Mouse (Mus musculus) common myeloid progenitor, adult 5-6 weeks (primary cell): ENCODE measurements around the gene 4933402N03Rik. TPM values are rescaled to one million over a fixed set of nuclear protein-coding genes. Genes with fewer than 3 reads are reported as not detected.

Experiments used
- ATAC-seq: replicated peaks from 2 replicates; pipeline ENCODE4 v1.8.0; 2016; ENCODE audit warnings: low read depth, mild to moderate bottlenecking, moderate TSS enrichment, inconsistent platforms; ENCODE audit not compliant: poor library complexity, severe bottlenecking
- total RNA-seq: library from RNA; stranded (forward); fragments of 200-1000, 187-1606 nt; gene quantifications from 2 replicates; pipeline ENCODE4 v1.2.3, GENCODE M21; 2017

4933402N03Rik gene
- total RNA-seq = not detected in 2 replicates

- ATAC-seq = no peak
These were observed at the start of gene 4933402N03Rik for GRCm38 (mm10) chr7:131146214-131146613. 4933402N03Rik (minus strand) TSS chr7:131146314.

DNA sequence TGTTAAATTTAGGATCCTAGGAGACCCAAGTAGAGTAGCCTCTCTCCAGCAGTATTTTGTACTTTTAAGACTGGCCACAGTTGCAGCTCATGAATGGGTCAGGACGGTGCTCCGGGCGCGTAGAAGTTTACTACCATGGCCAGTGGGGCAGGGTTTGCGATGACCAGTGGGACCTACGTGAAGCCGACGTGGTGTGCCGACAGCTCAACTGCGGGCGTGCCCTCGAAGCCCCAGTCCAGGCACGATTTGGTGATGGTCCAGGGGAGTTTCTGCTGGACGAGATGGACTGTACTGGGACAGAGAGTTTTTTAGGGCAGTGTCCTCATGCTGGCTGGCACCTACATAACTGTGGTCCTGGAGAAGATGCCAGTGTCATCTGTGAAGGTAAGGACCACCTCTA is 41.9 kb upstream of the 4933402N03Rik start:
- no peak for ATAC-seq

DNA sequence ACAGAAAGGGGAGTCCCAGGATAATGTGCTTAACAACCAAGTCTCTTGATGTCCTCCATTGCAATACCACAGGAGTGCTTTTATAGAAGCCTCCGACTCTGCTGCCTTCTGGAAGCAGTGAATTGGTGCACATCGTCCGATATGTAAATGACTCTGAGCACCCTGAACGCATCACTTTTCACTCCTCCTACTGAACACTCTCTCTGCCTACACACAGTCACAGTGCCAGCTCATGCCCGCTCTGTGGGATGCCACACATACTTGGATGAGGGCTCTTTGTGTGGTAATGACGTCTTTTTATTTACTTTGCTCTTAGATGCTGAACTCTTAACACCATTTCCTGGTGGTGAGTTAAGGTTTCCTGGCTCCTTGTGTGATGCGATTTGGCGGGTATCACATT is 40.9 kb upstream of the 4933402N03Rik start:
- no peak for ATAC-seq

- no peak for ATAC-seq
These were observed 38.2 kb upstream of the 4933402N03Rik start for GRCm38 (mm10) chr7:131184339-131184738.

DNA sequence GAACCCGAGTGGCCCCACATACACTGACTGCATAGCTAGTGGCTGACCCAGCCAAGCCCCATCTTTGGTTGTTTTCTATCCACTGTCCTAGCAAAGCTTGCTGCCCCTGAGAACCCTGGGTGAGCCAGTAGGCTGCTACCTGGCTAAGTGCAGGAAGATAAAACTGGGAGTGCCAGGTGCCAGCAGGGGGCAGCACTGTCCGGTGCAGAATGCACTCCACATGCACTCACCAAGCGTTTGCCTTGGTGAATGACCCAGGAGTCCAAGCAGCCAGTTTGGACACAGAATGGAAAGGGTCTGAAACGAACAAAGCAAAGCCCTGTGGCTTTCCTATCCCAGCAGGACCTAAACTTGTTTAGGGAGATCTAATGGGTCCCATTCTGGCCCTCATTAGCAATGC is 36.6 kb upstream of the 4933402N03Rik start:
- ATAC-seq = no peak

- no peak for ATAC-seq
These were observed 28.0 kb upstream of the 4933402N03Rik start, which contains the start of gene 5430419D17Rik for GRCm38 (mm10) chr7:131174121-131174520. 5430419D17Rik (plus strand) TSS chr7:131174402.

GRCm38 (mm10) chr7:131169099-131169498 is 23.0 kb upstream of the 4933402N03Rik start:
- no peak for ATAC-seq

GRCm38 (mm10) chr7:131167771-131168170 is 21.7 kb upstream of the 4933402N03Rik start:
- ATAC-seq = no peak

DNA sequence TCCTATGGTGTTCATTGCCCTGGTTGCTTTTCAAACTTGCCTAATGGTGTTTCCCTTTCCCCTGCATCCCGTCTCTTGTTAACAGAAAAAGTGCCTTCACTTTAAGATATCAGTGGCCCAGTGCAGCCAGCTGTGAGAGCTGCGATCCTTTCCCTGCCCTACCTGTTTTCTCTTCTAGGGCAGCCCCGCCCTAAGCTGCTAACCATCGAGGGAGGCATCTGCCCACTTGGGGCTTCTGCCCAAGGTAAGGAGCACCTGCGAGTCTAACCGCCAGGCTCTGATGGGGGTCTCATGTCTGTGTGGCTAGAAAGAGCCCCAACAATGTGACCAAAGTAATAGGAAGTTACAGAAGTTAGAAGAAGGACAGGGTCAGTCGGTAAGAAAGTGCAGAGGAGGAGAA is 16.1 kb upstream of the 4933402N03Rik start:
- ATAC-seq = no peak

DNA sequence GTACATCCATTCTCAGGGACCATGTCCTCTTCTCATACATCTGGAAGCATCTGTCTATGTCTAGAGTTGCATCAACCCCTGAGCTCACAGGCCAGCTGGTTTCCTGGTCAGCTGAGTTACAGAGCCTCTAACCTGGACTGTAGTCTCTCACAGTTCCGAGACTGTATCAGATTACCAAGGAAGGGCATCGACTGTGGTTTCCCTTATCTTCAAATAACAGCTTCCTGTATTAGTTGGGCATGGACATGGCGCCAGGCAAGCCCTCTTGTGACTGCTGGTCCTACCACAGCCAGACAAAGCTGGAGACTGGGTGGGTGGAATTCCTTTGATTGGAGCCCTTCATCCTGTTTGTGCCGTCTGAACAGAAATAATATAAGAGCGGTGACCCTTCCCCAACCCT is 6.9 kb upstream of the 4933402N03Rik start:
- ATAC-seq = no peak; the same call in 1 of the 2 replicates

DNA sequence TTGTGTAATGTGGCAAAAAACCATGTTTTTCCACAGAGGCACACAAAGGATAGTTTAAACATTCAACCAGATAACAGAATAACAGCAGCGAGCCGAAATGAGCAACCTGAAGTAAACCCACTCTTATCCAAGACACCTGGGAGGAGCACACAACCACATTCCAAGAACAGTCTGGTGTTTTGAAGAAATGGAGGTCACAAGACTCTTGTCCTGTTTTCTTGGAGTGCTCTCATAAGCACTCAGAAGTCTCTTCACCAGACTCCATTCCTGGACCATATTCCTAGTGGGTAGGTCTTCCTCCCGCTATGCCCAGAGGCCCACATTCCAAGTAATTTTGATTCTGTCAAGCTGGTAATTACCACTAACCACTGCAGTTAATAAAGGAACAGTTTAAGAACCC is 4.1 kb upstream of the 4933402N03Rik start:
- ATAC-seq = no peak

DNA sequence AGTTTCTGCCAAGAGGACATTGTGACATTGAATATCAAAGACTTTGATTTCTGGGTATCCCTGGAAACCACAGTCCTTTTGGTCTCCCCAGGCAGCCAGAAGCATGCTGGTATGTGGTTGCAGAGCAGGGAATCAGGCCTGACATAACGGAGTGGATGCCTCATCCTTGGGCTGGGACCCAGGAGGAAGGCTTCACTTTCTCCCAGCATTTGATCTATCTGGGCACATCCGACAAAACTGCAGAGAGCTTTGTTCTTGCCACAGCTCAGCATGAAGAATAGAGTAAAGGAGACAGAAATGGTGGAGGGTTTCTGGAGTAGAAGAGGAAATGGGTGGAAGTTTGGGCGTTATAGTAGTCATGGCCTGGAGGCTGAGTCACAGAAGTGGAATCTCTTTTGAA is 12.9 kb downstream of the 4933402N03Rik start:
- ATAC-seq = no peak

DNA sequence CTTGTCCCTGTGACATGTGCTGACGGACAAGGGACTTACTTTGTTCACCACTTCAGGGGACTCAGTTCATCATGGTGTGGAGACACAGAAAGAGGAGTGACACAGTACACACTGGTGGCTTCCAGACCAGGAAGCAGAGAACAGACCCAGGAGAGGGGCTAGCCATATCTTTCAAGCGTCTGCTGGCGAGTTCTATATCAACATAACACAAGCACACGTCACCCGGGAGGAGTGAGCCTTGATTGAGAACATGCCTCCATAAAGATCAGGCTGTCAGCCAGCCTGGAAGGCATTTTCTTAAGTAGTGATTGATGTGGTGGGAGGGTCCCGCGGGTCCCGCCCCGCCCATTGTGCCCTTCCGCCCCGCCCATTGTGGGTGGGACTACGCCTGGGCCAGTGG is 16.1 kb downstream of the 4933402N03Rik start:
- no peak for ATAC-seq

DNA sequence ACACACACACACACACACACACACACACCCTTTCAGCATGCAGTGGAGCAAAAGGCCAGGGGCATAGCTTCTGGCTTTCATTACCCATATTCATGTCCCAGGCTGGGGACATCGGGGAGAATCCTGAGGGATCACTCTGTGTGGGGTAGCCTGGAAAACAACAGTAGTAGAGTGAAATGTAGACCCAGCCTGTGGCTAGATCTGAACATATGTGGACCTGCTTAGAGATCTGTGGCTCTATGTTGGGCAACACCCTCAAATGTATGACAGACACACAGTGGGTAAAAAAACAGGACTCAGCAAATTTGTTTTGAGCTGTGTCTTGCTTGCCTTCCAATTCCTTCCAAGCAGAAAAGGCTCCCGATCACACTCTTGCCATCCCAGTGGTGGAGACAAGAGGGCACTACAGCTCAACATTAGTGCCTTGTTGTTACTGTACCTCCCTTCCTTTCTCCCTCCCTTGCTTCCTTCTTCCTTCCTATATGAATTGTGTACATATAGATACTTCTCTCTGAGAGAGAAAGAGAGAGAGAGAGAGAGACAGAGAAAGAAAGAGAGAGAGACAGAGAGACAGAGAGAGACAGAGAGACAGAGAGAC is 23.8 kb downstream of the 4933402N03Rik start:
- ATAC-seq = no peak

GRCm38 (mm10) chr7:131114434-131114833 is 31.7 kb downstream of the 4933402N03Rik start:
- ATAC-seq = no peak

GRCm38 (mm10) chr7:131113676-131114075 is 32.4 kb downstream of the 4933402N03Rik start:
- ATAC-seq = no peak

DNA sequence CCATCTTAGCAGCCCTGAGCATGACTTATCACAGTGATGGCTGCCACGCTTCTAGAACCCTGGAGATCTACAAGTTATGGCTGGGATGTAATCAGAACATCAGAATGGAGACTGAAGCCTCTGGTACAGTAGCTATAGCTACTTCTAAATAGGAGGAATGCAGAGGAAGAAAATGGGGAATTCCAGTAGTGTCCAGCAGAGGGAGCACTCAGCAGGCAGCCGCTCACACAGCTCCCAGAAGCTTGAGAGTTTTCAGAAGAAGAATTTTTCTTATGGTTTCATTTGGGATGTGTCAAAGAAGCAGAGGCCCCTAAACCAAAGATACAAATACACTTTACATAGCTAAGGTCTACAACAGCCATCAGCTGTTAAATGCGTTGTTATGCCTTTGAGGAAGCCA is 33.6 kb downstream of the 4933402N03Rik start:
- peak; percentile 73; the same call in 1 of the 2 replicates for ATAC-seq

Other genes with a start within 250 kb of the 4933402N03Rik start
- gene Htra1, start 210.2 kb downstream of the 4933402N03Rik start, total RNA-seq = not detected in 2 replicates
- gene Dmbt1, start 114.3 kb downstream of the 4933402N03Rik start, total RNA-seq = not detected in 2 replicates
- not detected in 2 replicates for gene 5430419D17Rik, start 28.1 kb upstream of the 4933402N03Rik start, total RNA-seq
- gene Cuzd1, start 176.0 kb upstream of the 4933402N03Rik start, total RNA-seq = not detected in 2 replicates
- gene Fam24b, start 183.2 kb upstream of the 4933402N03Rik start, total RNA-seq = not detected in 2 replicates
- not detected in 2 replicates for gene Fam24a, start 187.6 kb upstream of the 4933402N03Rik start, total RNA-seq
- 7.0 and 11.1 TPM in 2 replicates for gene 2310057M21Rik, start 216.4 kb upstream of the 4933402N03Rik start, total RNA-seq
- gene Pstk, start 224.8 kb upstream of the 4933402N03Rik start, total RNA-seq = 18.9 TPM in 2 replicates